In the genomic region with DNA sequence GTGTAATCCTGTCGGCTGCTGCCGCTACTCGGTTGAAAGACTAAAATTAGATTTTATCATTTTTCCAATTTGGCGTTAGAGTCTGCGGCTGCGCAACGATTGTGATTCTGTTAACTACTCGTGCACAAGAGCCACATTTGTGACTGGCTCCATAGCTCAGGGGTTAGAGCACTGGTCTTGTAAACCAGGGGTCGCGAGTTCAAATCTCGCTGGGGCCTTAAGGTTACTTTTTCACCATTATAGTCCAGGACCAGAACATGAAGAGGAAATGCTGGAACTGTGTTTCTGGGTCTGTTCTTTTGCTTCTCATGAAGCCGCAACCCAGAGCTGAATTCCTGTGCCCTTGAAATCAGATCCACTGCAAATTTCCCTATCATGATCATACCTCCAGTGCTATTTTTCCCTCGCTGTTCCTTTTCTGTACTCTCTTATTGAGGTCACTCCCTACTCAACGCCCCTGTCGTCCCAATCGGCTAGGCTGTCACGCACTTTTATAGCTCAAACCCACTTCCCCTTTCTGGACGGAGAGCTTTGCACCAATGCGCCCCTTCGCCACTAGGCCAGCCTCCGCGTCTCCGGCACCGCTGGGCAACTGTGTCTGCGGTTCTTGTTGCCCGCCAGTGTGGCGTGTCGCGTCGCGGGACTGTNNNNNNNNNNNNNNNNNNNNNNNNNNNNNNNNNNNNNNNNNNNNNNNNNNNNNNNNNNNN, we compare ENCODE assay signal across 7 mouse cellular contexts. TPM values are rescaled to one million over a fixed set of nuclear protein-coding genes. Genes with fewer than 3 reads are reported as not detected.
A peak's percentile ranks its signal among the peaks of the same experiment; 100 is the strongest.
DNase-seq lines count a peak whose midpoint lies in the region; ATAC-seq and TF ChIP-seq lines count a peak whose summit lies in the region.

No protein-coding gene starts in this region.

- peak; percentile 92 for DNase-seq in adrenal gland, postnatal 10 days
- peak; percentile 71 for DNase-seq in embryo, embryonic 11.5 days (ENCODE audit: low read depth, low spot score)
- DNase-seq in gastrocnemius, postnatal 4 days (ENCODE audit: low spot score in 2 of 2): peak; percentile 66 to 75
- DNase-seq in left cerebral cortex, postnatal 4 days: peak; percentile 82
- DNase-seq in midbrain, embryonic 11.5 days (ENCODE audit: low spot score, missing footprints): peak; percentile 99
- DNase-seq in skeletal muscle tissue, adult 2 months (ENCODE audit: low read depth, low spot score): peak; percentile 90

- no peaks in the 10 kb centered on the region for H3K27me3 ChIP-seq in intestine, postnatal 0 days (replicated peaks; ENCODE audit: control insufficient read depth, insufficient read depth, low read length)
- no peaks in the 10 kb centered on the region; the same call in 1 of the 2 replicates for H3K27me3 ChIP-seq in midbrain, embryonic 11.5 days (ENCODE audit: control insufficient read depth, insufficient read depth, low read length)

- no peaks in the 10 kb centered on the region for H3K4me1 ChIP-seq in intestine, postnatal 0 days (replicated peaks; ENCODE audit: control insufficient read depth, insufficient read depth, low read length)
- H3K4me1 ChIP-seq in midbrain, embryonic 11.5 days (ENCODE audit: control insufficient read depth, insufficient read depth, low read length): peaks cover 4% of the 10 kb centered on the region

- TF ChIP-seq CTCF in intestine, postnatal 0 days (IDR thresholded peaks at IDR 0.05; ENCODE audit: low read depth): peak; percentile 45; the same call in 1 of the 2 replicates

- H3K9ac ChIP-seq in intestine, postnatal 0 days (ENCODE audit: low read depth, low read length): peak overlapping the region; percentile 19; the same call in 1 of the 2 replicates
- H3K9ac ChIP-seq in midbrain, embryonic 11.5 days (ENCODE audit: low read length): peak overlapping the region; percentile 52

- H3K4me2 ChIP-seq in intestine, postnatal 0 days (replicated peaks; ENCODE audit: low read depth): peak overlapping the region; percentile 89
- peak overlapping the region; percentile 87 for H3K4me2 ChIP-seq in midbrain, embryonic 11.5 days

- H3K27ac ChIP-seq in intestine, postnatal 0 days (ENCODE audit: low read depth, low read length): no peak overlapping the region
- no peak overlapping the region for H3K27ac ChIP-seq in midbrain, embryonic 11.5 days (ENCODE audit: low read depth, low read length)

- H3K9me3 ChIP-seq in intestine, postnatal 0 days (ENCODE audit: control insufficient read depth): no peaks in the 10 kb centered on the region
- H3K9me3 ChIP-seq in midbrain, embryonic 11.5 days (ENCODE audit: control insufficient read depth, low read length): no peaks in the 10 kb centered on the region

- ATAC-seq in intestine, postnatal 0 days: peak; percentile 53
- peak; percentile 79 for ATAC-seq in midbrain, embryonic 11.5 days (ENCODE audit: low FRiP score)

- intact Hi-C loops in left cerebral cortex, postnatal 4 days (cut with DNase I): no loop called here

- 2% methylated on average over 31 of the region's 31 CpGs for WGBS in intestine, postnatal 0 days
- WGBS in midbrain, embryonic 11.5 days: under 1% methylated on average over 31 of the region's 31 CpGs

- no peaks in the 10 kb centered on the region for H3K36me3 ChIP-seq in intestine, postnatal 0 days (ENCODE audit: control insufficient read depth, insufficient read depth)
- H3K36me3 ChIP-seq in midbrain, embryonic 11.5 days (ENCODE audit: control insufficient read depth, insufficient read depth, low read length): no peaks in the 10 kb centered on the region

- peak overlapping the region; percentile 68 for H3K4me3 ChIP-seq in intestine, postnatal 0 days (ENCODE audit: low read depth, low read length)
- H3K4me3 ChIP-seq in midbrain, embryonic 11.5 days (ENCODE audit: low read depth, low read length): peak overlapping the region; percentile 51

RNA-seq across cellular contexts. Expression of gene Irgm1, which starts 17.9 kb away (rescaled TPM):
- 10 to 100 TPM; 13.2 to 17.8 TPM for total RNA-seq in adrenal gland, postnatal 10 days (2021)
- 1 to 10 TPM; 7.9 to 8.0 TPM for total RNA-seq in gastrocnemius, postnatal 4 days (2021)
- 14.5 and 15.0 TPM in 2 replicates for polyA plus RNA-seq in intestine, postnatal 0 days (2015; fragmentation: Nextera tagmentation; extraction: Ambion mirVana)
- total RNA-seq in left cerebral cortex, postnatal 4 days (2021): 1 to 10 TPM; 1.4 TPM
- 2.2 and 2.3 TPM in 2 replicates for polyA plus RNA-seq in midbrain, embryonic 11.5 days (2014; fragmentation: Nextera tagmentation; extraction: Ambion mirVana)

RNA-seq across cellular contexts. Expression of gene Gm12184, which starts 27.2 kb away (rescaled TPM):
- total RNA-seq in adrenal gland, postnatal 10 days (2021): 1 to 10 TPM; 2.5 to 4.9 TPM
- 1 to 10 TPM; 1.9 to 4.9 TPM for total RNA-seq in gastrocnemius, postnatal 4 days (2021)
- 5.0 and 5.3 TPM in 2 replicates for polyA plus RNA-seq in intestine, postnatal 0 days (2015; fragmentation: Nextera tagmentation; extraction: Ambion mirVana)
- total RNA-seq in left cerebral cortex, postnatal 4 days (2021): 1 to 10 TPM in 1 of 2 experiments, under 1 TPM in 1; 0.89 to 2.4 TPM
- 7.4 and 11.5 TPM in 2 replicates for polyA plus RNA-seq in midbrain, embryonic 11.5 days (2014; fragmentation: Nextera tagmentation; extraction: Ambion mirVana)

RNA-seq across cellular contexts. Expression of gene Trim7, which starts 27.7 kb away (rescaled TPM):
- total RNA-seq in adrenal gland, postnatal 10 days (2021): 10 to 100 TPM in 1 of 2 experiments, 1 to 10 TPM in 1; 5.3 to 12.0 TPM
- 10 to 100 TPM; 46.3 to 63.6 TPM for total RNA-seq in gastrocnemius, postnatal 4 days (2021)
- polyA plus RNA-seq in intestine, postnatal 0 days (2015; fragmentation: Nextera tagmentation; extraction: Ambion mirVana): 0.38 and 0.56 TPM in 2 replicates
- total RNA-seq in left cerebral cortex, postnatal 4 days (2021): 10 to 100 TPM in 1 of 2 experiments, 1 to 10 TPM in 1; 9.4 to 12.4 TPM
- 0.40 and 0.73 TPM in 2 replicates for polyA plus RNA-seq in midbrain, embryonic 11.5 days (2014; fragmentation: Nextera tagmentation; extraction: Ambion mirVana)

RNA-seq across cellular contexts. Expression of gene Trim41, which starts 36.5 kb away (rescaled TPM):
- 10 to 100 TPM; 42.3 to 42.7 TPM for total RNA-seq in adrenal gland, postnatal 10 days (2021)
- total RNA-seq in gastrocnemius, postnatal 4 days (2021): 10 to 100 TPM; 26.4 to 30.1 TPM
- 4.0 and 4.2 TPM in 2 replicates for polyA plus RNA-seq in intestine, postnatal 0 days (2015; fragmentation: Nextera tagmentation; extraction: Ambion mirVana)
- total RNA-seq in left cerebral cortex, postnatal 4 days (2021): 10 to 100 TPM; 53.6 to 54.3 TPM
- polyA plus RNA-seq in midbrain, embryonic 11.5 days (2014; fragmentation: Nextera tagmentation; extraction: Ambion mirVana): 3.6 and 3.9 TPM in 2 replicates

RNA-seq across cellular contexts. Expression of gene Gm5431, which starts 48.4 kb away (rescaled TPM):
- 1 to 10 TPM; 1.6 to 2.0 TPM for total RNA-seq in adrenal gland, postnatal 10 days (2021)
- under 1 TPM; 0.44 to 0.59 TPM for total RNA-seq in gastrocnemius, postnatal 4 days (2021)
- 2.7 and 3.1 TPM in 2 replicates for polyA plus RNA-seq in intestine, postnatal 0 days (2015; fragmentation: Nextera tagmentation; extraction: Ambion mirVana)
- under 1 TPM in 1 of 2 experiments, not detected in 1; 0.22 TPM for total RNA-seq in left cerebral cortex, postnatal 4 days (2021)
- polyA plus RNA-seq in midbrain, embryonic 11.5 days (2014; fragmentation: Nextera tagmentation; extraction: Ambion mirVana): 0.10 and 0.21 TPM in 2 replicates
